Mouse (Mus musculus): ENCODE data around the gene Kalrn. TPM values are rescaled to one million over a fixed set of nuclear protein-coding genes. Genes with fewer than 3 reads are reported as not detected.

The Kalrn gene
- total RNA-seq, 2 experiments from 2014 or later, result 7.2 to 10.4 TPM

DNA sequence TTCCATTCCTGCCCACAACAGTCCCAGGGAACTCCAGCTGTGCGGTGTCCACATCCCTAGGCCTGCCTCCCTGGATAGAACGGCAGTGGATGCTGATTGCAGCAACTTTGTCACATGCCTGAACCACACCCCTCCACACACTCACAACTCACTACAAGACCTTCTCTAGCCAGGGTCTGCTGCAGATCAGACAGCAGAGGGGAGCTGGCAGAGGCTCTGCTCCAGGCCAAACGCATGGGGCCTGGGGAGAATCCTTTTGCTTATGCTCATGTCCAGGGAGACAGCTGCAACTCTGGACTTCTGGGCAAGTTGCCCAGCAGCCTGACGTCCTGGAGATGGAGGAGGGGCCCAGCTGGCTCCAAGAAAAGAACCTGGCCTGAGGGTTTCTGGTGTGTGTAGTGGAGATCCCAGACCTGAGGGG lies 132.3 kb downstream of the Kalrn start:
- DNase-seq (ENCODE audit: low spot score in 2 of 2), result peak; percentile 33 to 45

- DNase-seq (ENCODE audit: low spot score in 2 of 2), result no peak
These were observed 133.2 kb downstream of the Kalrn start for GRCm38 (mm10) chr16:34440019-34440615.

- DNase-seq (ENCODE audit: low spot score in 2 of 2), result no peak
These were observed 143.2 kb downstream of the Kalrn start for GRCm38 (mm10) chr16:34430131-34430530.

DNA sequence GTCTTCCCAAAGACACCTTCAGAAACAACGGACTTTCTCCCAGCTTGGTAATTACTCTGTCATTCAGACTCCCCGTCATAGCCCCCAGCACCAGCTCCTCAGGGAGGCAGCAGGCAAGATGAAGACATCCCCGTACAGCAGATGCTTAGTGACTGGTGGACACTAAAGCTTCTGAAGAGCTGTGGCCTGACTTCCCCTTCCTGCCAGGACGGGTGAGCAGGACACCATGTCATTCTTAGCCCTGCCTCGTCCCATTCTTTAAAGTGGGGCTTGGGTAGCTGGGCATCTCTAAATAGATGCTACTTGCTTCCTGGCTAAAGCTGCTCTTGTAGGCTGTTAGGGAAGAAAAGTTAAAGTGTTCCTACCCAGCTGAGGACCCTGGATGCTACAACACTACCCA lies 145.7 kb downstream of the Kalrn start:
- no peak for DNase-seq (ENCODE audit: low spot score in 2 of 2)

GRCm38 (mm10) chr16:34421473-34421872 lies 151.9 kb downstream of the Kalrn start:
- no peak for DNase-seq (ENCODE audit: low spot score in 2 of 2)

DNA sequence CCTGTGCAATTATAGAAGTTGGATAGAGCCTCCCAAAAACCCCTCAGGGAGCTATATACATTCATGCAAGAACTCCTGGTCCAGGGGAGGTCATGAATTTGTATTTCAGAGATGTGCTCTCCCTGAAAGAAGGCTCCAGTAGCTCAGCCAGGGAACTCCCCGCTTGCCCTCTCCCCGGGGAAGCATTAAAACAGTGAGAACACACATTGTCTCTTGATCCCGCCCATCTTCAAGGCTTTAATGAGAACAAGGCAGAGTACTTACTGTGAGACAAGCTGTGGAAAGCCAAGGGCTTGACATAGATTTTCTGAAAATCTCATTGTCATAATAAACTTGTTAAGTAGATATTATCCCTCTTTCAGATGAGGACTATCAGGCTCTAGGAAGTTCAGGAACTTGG lies 155.4 kb downstream of the Kalrn start:
- no peak for DNase-seq (ENCODE audit: low spot score in 2 of 2)

DNA sequence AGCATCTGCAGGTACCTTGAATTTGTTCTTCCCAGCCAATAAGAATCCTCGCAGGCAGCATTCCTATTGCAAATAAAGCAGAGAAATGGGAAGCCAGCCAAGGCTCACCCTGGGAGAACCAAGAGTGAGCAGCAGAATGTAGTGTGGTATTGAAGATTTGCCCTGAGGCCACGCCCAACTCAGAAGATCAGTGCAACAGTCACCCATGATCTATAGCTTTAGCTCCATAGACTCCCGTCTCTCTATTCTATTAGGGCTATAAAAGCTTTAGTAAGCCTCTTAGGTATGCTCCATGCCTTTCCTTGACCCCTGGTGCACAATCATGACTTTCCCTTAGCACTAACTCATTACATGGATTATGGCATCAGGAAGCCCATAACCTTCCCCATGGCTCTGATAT lies 155.9 kb downstream of the Kalrn start:
- DNase-seq (ENCODE audit: low spot score in 2 of 2), result no peak

DNA sequence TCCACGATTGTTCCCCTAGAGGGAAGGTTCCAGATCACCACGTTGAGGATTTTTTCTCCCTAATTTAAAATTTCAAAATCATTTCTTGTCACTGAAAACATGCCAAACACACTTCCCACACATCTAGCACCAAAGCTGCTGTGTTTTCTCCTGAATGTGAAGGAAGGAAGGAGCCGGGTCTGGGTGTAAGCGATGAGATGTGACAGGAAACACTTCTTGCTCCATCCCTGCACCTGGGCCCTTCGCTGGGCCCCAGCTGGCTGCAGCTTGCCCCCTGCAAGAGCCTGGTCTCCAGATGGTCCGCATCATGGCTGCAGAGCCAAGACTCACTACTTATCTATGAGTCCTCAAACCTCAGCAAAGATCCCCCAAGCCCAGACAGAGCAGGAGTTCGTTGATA lies 158.8 kb downstream of the Kalrn start:
- DNase-seq (ENCODE audit: low spot score in 2 of 2), result no peak

- peak in 1 of 2 experiments; percentile 21 for DNase-seq (ENCODE audit: low spot score in 2 of 2)
These were observed 159.4 kb downstream of the Kalrn start for GRCm38 (mm10) chr16:34413868-34414333.

DNA sequence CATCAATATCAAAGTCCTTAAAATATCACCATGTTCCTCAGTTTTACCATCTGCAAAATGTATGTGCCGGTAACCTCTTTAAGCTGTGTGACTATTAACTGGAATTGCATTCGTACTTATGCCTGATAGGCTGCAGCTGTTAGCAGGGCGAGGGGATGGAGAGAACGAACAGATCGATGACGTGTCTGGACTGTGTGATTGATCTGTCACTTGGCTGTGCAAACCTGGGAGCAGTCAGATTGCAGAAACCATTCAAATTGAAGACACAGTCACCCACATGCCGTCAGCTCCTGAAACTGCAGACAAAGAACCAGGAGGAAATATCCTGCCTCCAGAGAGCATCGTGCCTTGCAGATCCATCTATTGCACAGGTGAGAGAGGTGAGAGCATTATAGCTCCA lies 166.3 kb downstream of the Kalrn start:
- DNase-seq (ENCODE audit: low spot score in 2 of 2), result no peak

- DNase-seq (ENCODE audit: low spot score in 2 of 2), result no peak
These were observed 168.2 kb downstream of the Kalrn start for GRCm38 (mm10) chr16:34405094-34405493.

DNA sequence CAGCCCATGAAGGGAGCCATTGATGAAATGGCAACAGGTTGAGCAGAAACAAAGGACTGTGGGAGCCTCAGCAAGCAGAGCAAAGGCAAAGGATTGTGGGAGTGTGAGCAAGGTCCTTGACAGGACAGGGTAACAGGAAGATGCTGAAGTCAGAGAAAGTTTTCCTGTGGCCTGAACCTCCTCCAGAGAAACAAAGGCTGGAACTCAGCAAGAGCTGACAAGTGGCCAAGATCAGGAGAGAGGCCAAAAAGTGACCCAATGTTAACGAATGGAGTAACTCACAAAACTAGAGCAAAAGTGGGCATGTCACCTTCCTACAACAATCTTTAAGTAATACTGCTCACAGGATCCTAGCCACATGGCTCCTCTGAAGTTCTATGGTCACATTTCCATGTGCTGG lies 172.1 kb downstream of the Kalrn start:
- no peak for DNase-seq (ENCODE audit: low spot score in 2 of 2)

- DNase-seq (ENCODE audit: low spot score in 2 of 2), result peak in 1 of 2 experiments; percentile 20
These were observed 173.1 kb downstream of the Kalrn start for GRCm38 (mm10) chr16:34400102-34400728.

DNA sequence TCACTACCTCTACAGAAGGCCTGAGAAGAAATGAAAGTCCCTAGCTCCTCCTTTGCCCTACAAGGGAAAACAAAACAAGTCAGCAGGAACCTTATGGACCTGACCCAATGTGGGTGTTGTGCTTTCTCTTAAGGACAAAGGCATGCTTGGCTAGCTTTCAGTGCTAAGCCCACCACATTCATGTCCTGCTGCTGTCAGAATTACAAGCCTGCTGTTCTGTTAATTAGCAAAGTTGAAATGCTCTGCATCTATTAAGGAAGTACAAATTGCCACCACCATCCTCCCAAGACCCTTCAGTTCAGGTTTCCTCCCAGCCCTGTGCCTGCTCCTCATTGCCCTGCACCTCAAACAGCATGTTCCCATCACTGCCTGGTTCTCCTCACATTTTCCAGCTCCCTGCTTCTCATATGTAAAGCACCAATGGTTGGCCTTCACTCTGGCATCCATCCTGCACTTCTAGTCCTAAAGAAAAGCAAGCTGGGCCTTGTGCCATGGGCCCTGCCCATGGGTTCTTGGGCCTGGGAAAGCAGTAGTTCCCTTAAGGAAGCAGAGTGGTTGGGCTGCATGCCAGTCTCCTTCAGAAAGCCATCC lies 178.0 kb downstream of the Kalrn start:
- DNase-seq (ENCODE audit: low spot score in 2 of 2), result no peak

DNA sequence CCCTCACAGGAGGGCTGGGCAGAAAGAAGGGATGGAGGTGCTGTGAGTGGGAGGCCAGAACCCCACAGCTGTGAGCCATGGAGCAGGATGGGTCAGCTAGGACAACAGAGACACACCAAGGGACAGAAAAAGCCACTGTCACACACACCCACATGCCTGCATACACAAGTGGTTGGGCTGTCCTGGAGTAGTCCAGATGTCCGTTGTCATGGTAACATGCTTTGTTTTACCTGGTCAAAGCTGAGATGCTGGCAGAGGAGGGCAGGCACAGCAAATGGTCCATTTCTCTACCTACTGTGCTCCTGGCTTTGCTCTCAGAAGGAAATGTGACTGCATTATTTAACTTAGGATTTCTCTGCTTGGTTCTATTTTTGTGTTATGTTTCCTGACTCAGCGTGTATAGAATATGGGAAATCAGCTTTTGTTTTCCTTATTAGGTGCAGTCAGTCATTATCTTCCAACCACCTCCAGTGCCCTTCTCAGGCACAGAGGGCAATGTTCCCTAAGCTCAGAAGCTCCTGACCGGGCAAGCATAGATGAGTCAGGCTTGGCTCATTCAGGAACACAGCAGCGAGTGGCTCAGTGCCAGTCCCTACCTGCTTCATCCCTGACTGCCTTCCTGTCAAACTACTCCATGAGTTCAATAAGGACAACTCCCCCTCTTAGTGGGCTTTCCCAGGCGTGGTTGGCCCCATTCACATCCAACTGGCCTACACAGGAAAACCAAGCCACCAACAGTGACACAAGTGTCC lies 183.6 kb downstream of the Kalrn start:
- DNase-seq (ENCODE audit: low spot score in 2 of 2), result no peak

DNA sequence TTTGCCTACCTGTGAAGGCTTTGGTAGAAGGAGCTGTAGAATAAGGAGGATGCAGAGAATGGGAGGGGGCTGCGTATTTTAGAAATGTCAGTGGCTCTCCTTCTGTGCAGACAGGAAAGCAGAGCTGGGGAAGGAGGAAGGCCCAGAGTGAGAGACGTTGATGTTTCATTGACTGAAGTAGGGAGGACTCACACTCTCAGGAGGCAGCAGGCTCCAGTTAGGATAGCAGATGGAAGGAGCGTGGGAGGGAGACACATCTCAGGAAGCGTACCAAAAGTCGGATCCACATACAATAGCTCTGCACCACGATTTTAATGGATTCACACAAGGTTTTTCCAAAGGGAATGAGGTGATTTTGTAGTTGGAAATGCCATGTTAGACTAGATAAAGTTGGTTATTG lies 184.5 kb downstream of the Kalrn start:
- DNase-seq (ENCODE audit: low spot score in 2 of 2), result no peak

DNA sequence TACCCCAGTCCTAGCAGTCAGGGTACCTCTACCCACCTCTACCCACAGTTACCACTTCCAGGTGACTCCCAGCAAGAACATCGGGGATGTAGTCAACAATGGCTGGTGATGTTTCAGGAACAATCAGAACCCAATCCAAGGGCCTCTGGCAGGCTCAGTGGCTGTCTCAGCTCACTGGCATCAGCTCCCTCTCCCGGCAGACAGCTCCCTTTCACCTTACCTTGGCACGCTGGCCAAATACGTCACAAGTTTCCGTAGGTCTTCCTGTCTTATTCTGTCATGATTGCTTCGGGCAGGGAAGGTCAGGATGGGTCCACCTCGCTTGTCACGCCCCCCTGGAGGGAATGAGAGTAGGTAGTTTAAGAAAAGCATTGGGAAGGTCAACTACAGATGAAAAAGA lies 188.3 kb downstream of the Kalrn start:
- DNase-seq (ENCODE audit: low spot score in 2 of 2), result no peak

GRCm38 (mm10) chr16:34382992-34383391 lies 190.3 kb downstream of the Kalrn start:
- DNase-seq (ENCODE audit: low spot score in 2 of 2), result no peak

DNA sequence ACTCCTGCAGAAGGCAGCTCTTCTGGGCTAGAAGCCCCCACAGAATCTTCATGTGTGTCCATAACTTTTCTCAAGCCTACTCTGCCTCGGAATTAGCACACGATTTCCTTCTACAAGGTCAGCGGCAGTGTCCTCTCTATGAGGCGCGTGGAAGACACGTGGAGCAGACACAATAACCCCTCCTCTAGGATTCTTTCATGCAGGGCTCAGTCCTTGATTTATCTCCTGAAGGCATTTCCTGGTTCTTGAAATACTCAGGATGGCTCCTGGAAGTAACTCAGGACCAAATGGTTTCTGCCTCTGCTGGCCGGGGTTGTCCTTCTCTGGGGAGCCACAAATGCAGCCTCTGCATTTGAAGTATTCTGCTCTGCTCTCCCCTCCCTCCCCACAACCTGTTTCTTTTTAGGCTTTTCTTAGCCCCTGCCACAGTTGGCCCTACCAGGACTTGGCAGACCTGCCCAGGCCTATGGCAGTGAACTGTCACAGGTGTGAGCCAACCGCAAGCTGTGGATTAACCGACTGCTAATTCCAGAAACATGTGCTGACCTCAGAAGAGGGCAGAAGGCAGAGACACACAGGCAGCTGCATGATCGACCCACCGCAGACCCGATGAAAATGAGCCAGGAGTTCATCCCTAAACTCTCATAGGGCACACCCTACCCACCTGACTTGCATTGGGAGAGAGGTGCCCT lies 197.0 kb downstream of the Kalrn start:
- no peak for DNase-seq (ENCODE audit: low spot score in 2 of 2)

DNA sequence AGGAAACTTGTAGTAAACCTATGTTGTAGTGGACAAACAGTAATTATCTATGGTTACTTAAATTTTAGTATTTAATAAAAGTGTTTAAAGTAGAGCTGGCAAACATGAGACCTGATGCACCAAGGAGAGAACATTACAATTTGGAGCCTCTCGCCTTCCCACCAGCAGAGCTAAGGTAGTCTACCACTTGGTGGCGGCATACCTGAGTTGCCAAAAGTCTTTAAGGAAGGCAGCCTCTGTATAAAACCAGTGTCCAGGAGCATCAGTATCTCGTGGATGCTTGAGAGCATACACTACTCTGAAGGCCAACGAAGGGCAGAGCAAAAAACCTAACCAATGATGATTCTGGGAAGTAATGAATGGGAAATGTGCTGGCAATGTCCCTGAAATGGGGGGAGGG lies 199.8 kb downstream of the Kalrn start:
- no peak for DNase-seq (ENCODE audit: low spot score in 2 of 2)

DNA sequence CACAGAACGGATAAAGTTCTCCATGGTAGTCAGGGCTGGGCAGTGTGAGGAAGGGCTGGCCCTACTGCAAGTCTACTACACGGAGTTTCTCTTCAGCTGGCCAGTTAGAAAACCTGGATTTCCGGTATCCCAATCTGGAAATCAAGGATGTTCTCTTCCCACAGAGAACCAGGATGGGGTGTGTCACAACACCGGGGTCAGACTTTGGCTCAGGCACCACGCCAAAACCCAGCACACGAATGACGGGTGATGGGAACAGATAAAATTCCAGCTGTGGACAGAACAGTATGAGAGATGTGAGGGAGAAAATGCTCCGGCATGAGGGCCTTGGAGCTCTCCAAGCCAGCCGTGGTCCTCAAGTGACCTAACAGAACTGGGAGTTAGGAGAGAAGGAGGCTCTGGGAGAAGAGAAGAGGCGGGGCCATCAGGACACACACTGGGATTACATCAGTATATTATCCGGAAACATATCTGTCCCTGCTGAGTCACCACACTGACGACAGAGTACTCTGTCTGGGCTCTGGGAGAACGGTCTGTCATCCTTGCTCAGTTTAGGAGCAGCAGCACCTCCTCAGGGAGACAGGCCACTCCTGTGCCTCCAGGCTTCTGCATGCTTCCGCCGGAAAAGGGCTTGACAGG lies 201.1 kb downstream of the Kalrn start:
- DNase-seq (ENCODE audit: low spot score in 2 of 2), result peak; percentile 20 to 38
